Mouse (Mus musculus) liver, postnatal 0 days (tissue): ENCODE data around the gene Cfap299.

Experiments
- CTCF ChIP-seq: sonication (generic); IDR thresholded peaks from 2 replicates; pipeline ENCODE4 v1.5.1; 2016; ENCODE audit warnings: antibody characterized with exemption, low read depth
- EP300 ChIP-seq: IDR thresholded peaks from 2 replicates; pipeline ENCODE4 v1.6.1; 2016; ENCODE audit warnings: antibody characterized with exemption, low read depth, mild to moderate bottlenecking

DNA sequence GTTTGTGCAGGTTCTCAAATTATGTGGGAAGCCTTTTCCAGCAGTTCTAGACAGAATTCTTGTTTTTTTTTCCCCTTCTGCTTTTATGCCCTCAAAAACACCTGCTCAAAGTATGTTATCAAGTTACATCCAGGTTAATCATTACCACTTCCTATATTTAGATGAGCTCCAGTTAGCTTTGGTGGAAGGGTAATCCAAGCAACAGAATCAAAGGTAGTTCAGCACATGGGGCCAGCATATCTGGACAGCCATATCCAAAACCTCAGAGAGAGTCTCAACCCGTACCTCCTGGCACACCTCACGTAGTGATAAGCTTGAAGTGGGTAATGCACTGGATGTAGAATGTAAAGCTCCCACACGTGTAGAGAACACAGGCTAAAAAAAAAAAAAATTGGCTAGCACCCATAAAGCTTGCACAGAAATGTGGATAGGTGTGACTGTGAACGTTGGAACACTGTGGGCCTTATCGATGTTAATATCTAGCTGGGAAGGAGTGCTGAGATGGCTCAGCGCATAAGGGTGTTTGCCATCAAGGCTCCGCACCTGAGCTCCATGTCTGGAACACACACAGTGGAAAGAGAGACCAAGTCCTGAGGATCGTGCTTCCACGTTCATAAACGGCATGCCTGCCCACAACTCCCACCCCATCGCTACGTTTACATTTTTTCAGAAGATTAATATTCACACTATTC, 117.8 kb downstream of the Cfap299 start:
- TF ChIP-seq CTCF = no peak
- no peak for TF ChIP-seq EP300
